Mouse (Mus musculus): ENCODE results near the gene Itga4.

GRCm38 (mm10) chr2:79224714-79225426 lies 30.4 kb upstream of the Itga4 start:
- TF ChIP-seq CTCF (IDR thresholded peaks at IDR 0.05; ENCODE audit: low read depth) (no peak), EP300 (IDR thresholded peaks at IDR 0.05; ENCODE audit: low read depth) (no peak)

Data from liver, postnatal 0 days (tissue).